Mouse (Mus musculus): ENCODE measurements around the gene Gad1. TPM values are rescaled to one million over a fixed set of nuclear protein-coding genes. Genes with fewer than 3 reads are reported as not detected.

Gad1 gene
- polyA plus RNA-seq, 1 experiment, result 7.2 TPM

DNA sequence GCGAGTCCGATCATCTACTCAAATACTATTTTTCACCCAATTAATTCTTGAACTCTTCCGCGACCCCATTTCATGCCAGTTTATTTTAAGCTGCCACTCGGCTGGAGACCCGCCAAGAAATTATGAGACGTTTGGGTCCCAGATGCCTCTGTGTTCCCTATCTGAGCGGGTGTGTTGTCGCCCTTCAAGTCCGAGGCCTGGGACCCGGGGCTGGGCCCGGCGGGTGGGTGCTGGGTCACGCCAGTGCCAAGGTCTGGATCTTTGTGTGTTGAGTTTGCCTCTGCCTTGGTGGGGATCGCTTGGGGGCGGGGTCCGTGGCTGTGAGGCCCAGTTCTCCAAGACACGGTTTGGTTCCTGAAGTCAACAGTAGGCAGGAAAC, 13.7 kb downstream of the Gad1 start:
- no peaks in the 10 kb centered on the region for H3K9me3 ChIP-seq (replicated peaks; ENCODE audit: control insufficient read depth, insufficient read depth, low read length, poor library complexity, severe bottlenecking)
- H3K4me1 ChIP-seq (ENCODE audit: control insufficient read depth, insufficient read depth, low read length), result peaks cover 2% of the 10 kb centered on the region
- no peak overlapping the region for H3K27ac ChIP-seq (ENCODE audit: insufficient read depth, low read length)
- no peaks in the 10 kb centered on the region for H3K36me3 ChIP-seq (ENCODE audit: control insufficient read depth, insufficient read depth, low read length, poor library complexity, severe bottlenecking)
- TF ChIP-seq CTCF (IDR thresholded peaks at IDR 0.05; ENCODE audit: low read depth, low read length) (no peak), EP300 (IDR thresholded peaks at IDR 0.05; ENCODE audit: insufficient read depth, low read depth, low read length) (no peak), POLR2A (IDR thresholded peaks at IDR 0.05; ENCODE audit: insufficient read depth, low read length) (no peak)
- H3K9ac ChIP-seq (ENCODE audit: low read depth, poor library complexity, severe bottlenecking), result 0 out of 2 replicates have a peak overlapping the region, but pooled peaks have one; percentile 15
- peaks cover 26% of the 10 kb centered on the region for H3K27me3 ChIP-seq (ENCODE audit: control insufficient read depth, insufficient read depth, low read length, poor library complexity, severe bottlenecking)
- H3K4me3 ChIP-seq (ENCODE audit: low read depth, low read length), result peak overlapping the region; percentile 30; the same call in 1 of the 2 replicates

DNA sequence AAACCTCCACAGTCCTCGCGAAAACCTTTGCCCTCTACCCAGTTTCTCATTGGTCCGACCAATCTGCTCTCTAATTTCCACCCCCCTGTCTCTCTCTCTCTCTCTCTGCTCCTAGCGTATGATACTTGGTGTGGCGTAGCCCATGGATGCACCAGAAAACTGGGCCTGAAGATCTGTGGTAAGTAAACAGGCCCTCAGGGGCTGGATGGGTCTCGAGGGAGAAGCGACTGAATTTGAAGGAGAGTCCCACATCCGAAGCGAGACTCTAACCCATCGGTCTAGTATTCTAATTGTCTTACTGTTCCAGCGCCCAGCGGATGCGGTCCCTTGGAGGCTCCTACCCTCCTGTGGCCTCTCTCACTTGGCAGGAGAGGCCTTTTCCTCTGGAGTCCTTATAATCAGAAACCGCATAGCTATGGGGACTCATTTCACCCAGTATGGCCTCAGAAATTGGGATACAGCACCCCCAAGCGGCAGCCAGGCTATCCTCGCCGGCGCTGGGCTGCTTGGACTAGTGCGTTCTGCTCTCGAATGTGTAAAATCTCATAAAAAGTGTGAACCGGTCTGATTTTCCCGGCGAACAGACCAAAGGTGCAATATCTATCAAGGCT, 14.3 kb downstream of the Gad1 start:
- Histone ChIP-seq H3K9me3 (replicated peaks; ENCODE audit: control insufficient read depth, insufficient read depth, low read length, poor library complexity, severe bottlenecking) (no peaks in the 10 kb centered on the region), H3K27me3 (ENCODE audit: control insufficient read depth, insufficient read depth, low read length, poor library complexity, severe bottlenecking) (peaks cover 20% of the 10 kb centered on the region), H3K27ac (ENCODE audit: insufficient read depth, low read length) (no peak overlapping the region), H3K36me3 (ENCODE audit: control insufficient read depth, insufficient read depth, low read length, poor library complexity, severe bottlenecking) (no peaks in the 10 kb centered on the region), H3K4me3 (ENCODE audit: low read depth, low read length) (no peak overlapping the region), H3K4me1 (ENCODE audit: control insufficient read depth, insufficient read depth, low read length) (peaks cover 2% of the 10 kb centered on the region), H3K9ac (ENCODE audit: low read depth, poor library complexity, severe bottlenecking) (no peak overlapping the region)
- peak; percentile 55 for TF ChIP-seq CTCF (IDR thresholded peaks at IDR 0.05; ENCODE audit: low read depth, low read length)
- TF ChIP-seq EP300 (IDR thresholded peaks at IDR 0.05; ENCODE audit: insufficient read depth, low read depth, low read length), result no peak

DNA sequence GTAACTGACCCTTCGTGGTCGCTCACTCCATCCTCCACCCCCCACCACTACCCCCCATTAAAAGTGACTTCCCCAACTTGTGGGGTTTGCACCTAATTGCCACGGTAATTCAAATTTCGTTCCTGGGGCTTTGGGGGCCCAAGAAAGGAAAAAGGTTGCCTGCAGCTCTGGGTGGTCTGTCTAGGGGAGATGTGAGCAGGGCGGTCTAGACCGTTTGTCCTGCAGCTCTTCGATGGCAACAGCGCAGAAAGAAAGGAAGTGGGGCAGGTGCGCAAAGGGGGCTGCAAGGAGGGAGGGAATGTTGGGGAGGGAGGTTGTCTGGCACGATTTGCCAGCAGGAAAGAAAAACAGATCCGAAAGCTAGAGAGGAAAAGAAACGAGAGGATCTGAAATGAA, 14.8 kb downstream of the Gad1 start:
- peaks cover 2% of the 10 kb centered on the region for H3K4me1 ChIP-seq (ENCODE audit: control insufficient read depth, insufficient read depth, low read length)
- H3K27ac ChIP-seq (ENCODE audit: insufficient read depth, low read length), result no peak overlapping the region
- peaks cover 16% of the 10 kb centered on the region for H3K27me3 ChIP-seq (ENCODE audit: control insufficient read depth, insufficient read depth, low read length, poor library complexity, severe bottlenecking)
- TF ChIP-seq POLR2A (IDR thresholded peaks at IDR 0.05; ENCODE audit: insufficient read depth, low read length) (no peak), CTCF (IDR thresholded peaks at IDR 0.05; ENCODE audit: low read depth, low read length) (no peak), EP300 (IDR thresholded peaks at IDR 0.05; ENCODE audit: insufficient read depth, low read depth, low read length) (no peak)
- peak overlapping the region; percentile 6; the same call in 1 of the 2 replicates for H3K4me3 ChIP-seq (ENCODE audit: low read depth, low read length)
- no peaks in the 10 kb centered on the region for H3K9me3 ChIP-seq (replicated peaks; ENCODE audit: control insufficient read depth, insufficient read depth, low read length, poor library complexity, severe bottlenecking)
- H3K9ac ChIP-seq (ENCODE audit: low read depth, poor library complexity, severe bottlenecking), result no peak overlapping the region
- H3K36me3 ChIP-seq (ENCODE audit: control insufficient read depth, insufficient read depth, low read length, poor library complexity, severe bottlenecking), result no peaks in the 10 kb centered on the region

DNA sequence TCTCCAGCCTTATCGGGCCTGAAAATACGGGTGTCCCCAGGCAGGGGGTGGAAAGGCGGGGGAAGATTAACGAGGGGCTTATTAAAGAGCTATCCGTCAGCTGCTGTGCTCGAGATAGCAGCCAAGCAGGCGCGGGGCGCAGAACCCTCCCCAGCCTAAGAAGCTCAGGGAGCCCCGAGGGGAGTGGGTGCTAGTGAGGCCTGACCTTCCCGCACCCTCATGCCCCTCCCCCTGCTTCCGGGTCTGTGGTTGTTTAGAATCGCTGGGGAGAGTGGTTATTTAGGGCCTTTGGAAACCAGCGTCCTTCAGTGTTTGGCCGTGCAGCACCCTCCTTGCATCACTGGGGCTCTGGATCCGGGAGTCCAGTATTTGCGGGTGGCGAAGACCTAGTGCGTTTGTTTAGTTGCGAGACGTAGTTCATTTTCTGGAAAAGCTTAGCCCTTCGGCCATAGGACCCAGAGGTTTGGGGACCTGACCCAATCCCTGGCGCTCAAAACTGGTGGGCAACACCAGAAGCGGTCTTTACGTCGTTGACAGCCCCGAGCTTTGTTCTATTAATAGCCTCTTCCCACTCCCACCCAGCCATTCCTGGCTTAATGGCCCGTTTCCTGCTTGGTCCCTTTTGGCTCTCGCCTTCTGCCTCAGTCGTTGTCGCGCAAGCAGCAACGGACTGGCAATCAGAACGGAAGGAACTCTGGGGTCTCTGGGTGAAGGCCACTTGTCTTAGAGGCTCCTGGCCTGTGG, 15.5 kb downstream of the Gad1 start:
- Histone ChIP-seq H3K9ac (ENCODE audit: low read depth, poor library complexity, severe bottlenecking) (no peak overlapping the region), H3K4me3 (ENCODE audit: low read depth, low read length) (peak overlapping the region; percentile 29), H3K4me1 (ENCODE audit: control insufficient read depth, insufficient read depth, low read length) (peaks cover 2% of the 10 kb centered on the region), H3K9me3 (replicated peaks; ENCODE audit: control insufficient read depth, insufficient read depth, low read length, poor library complexity, severe bottlenecking) (no peaks in the 10 kb centered on the region), H3K27ac (ENCODE audit: insufficient read depth, low read length) (no peak overlapping the region), H3K36me3 (ENCODE audit: control insufficient read depth, insufficient read depth, low read length, poor library complexity, severe bottlenecking) (no peaks in the 10 kb centered on the region), H3K27me3 (ENCODE audit: control insufficient read depth, insufficient read depth, low read length, poor library complexity, severe bottlenecking) (peaks cover 11% of the 10 kb centered on the region)
- no peak for TF ChIP-seq CTCF (IDR thresholded peaks at IDR 0.05; ENCODE audit: low read depth, low read length)
- TF ChIP-seq POLR2A (IDR thresholded peaks at IDR 0.05; ENCODE audit: insufficient read depth, low read length), result no peak
- TF ChIP-seq EP300 (IDR thresholded peaks at IDR 0.05; ENCODE audit: insufficient read depth, low read depth, low read length), result peak; percentile 9; the same call in 1 of the 2 replicates

DNA sequence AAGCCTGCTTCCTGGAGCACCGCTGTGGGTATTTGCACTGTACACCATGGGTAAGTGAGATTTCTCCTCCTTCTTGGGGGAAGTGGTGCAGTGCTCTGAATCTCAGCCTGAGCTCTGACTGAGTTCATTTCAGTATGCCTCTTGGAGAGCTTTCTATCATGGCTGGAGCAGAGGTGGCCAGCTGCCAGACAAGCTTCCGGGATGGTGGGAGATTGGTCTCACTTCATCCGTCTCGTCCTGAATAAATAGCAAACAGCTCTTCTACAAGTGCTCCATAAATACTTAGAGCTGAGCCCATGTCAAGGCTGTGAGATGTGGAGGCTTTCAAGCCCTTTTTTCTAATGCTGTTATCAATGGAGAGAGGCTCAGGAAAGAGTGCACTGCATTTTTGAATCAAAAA, 18.8 kb downstream of the Gad1 start:
- Histone ChIP-seq H3K36me3 (ENCODE audit: control insufficient read depth, insufficient read depth, low read length, poor library complexity, severe bottlenecking) (no peaks in the 10 kb centered on the region), H3K9ac (ENCODE audit: low read depth, poor library complexity, severe bottlenecking) (no peak overlapping the region), H3K27me3 (ENCODE audit: control insufficient read depth, insufficient read depth, low read length, poor library complexity, severe bottlenecking) (peaks cover 5% of the 10 kb centered on the region; the same call in 1 of the 2 replicates), H3K4me3 (ENCODE audit: low read depth, low read length) (no peak overlapping the region), H3K4me1 (ENCODE audit: control insufficient read depth, insufficient read depth, low read length) (peaks cover 2% of the 10 kb centered on the region), H3K9me3 (replicated peaks; ENCODE audit: control insufficient read depth, insufficient read depth, low read length, poor library complexity, severe bottlenecking) (no peaks in the 10 kb centered on the region), H3K27ac (ENCODE audit: insufficient read depth, low read length) (no peak overlapping the region)
- no peak for TF ChIP-seq CTCF (IDR thresholded peaks at IDR 0.05; ENCODE audit: low read depth, low read length)
- TF ChIP-seq POLR2A (IDR thresholded peaks at IDR 0.05; ENCODE audit: insufficient read depth, low read length), result no peak
- no peak for TF ChIP-seq EP300 (IDR thresholded peaks at IDR 0.05; ENCODE audit: insufficient read depth, low read depth, low read length)

DNA sequence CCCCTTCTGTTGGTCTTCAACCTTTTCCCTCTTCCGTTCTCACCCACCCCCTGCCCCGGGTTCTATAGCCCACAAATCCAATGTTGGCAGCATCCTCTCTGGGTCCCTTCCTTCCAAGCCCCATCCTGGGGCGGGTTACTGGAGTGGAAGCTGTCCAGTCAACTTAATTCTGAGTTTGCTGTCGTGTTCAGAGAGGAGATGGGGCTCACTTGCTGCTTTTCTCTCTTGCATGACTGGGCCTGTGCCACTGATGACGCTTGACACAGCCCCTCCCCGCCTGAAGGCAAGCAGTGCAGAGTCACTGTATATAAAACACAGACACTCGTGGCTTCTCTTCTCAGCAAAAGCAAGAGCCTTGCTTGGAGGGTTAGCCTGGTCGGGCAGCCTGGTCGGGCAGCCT, 19.4 kb downstream of the Gad1 start:
- no peak for TF ChIP-seq POLR2A (IDR thresholded peaks at IDR 0.05; ENCODE audit: insufficient read depth, low read length)
- TF ChIP-seq EP300 (IDR thresholded peaks at IDR 0.05; ENCODE audit: insufficient read depth, low read depth, low read length), result no peak
- Histone ChIP-seq H3K27me3 (ENCODE audit: control insufficient read depth, insufficient read depth, low read length, poor library complexity, severe bottlenecking) (peaks cover 5% of the 10 kb centered on the region; the same call in 1 of the 2 replicates), H3K9me3 (replicated peaks; ENCODE audit: control insufficient read depth, insufficient read depth, low read length, poor library complexity, severe bottlenecking) (no peaks in the 10 kb centered on the region), H3K36me3 (ENCODE audit: control insufficient read depth, insufficient read depth, low read length, poor library complexity, severe bottlenecking) (no peaks in the 10 kb centered on the region), H3K27ac (ENCODE audit: insufficient read depth, low read length) (no peak overlapping the region), H3K4me1 (ENCODE audit: control insufficient read depth, insufficient read depth, low read length) (peaks cover 2% of the 10 kb centered on the region), H3K9ac (ENCODE audit: low read depth, poor library complexity, severe bottlenecking) (no peak overlapping the region), H3K4me3 (ENCODE audit: low read depth, low read length) (no peak overlapping the region)
